Mouse (Mus musculus) layer of hippocampus, adult 6 months (tissue): ENCODE data around the gene Serpinb2. TPM values are rescaled to one million over a fixed set of nuclear protein-coding genes. Genes with fewer than 3 reads are reported as not detected.

Experiments used
- long read RNA-seq, 2 experiments: library from polyadenylated mRNA; unstranded; transcript quantifications; one replicate each; pipeline ENCODE4 v2.0.0; 2019 to 2020
- polyA plus RNA-seq: library from polyadenylated mRNA; unstranded; fragments of <200 nt; fragmentation: Nextera tagmentation; gene quantifications from 2 replicates; pipeline ENCODE4 v1.2.3, GENCODE M21; 2021

The Serpinb2 gene
- polyA plus RNA-seq, result 0.06 TPM in 1 of 2 replicates, not detected in the other
- long read RNA-seq, experiment 1, result 0 reads
- long read RNA-seq, experiment 2, result 0 reads

GRCm38 (mm10) chr1:107511252-107511651, at the start of gene Serpinb2:
Gene Serpinb2, plus strand, starts transcription at chr1:107511423.

Other genes with a start within 250 kb of the Serpinb2 start
- not detected in 2 replicates for gene Serpinb3b, start 233.1 kb upstream of the Serpinb2 start, polyA plus RNA-seq
- not detected in 2 replicates for gene Serpinb3c, start 233.1 kb upstream of the Serpinb2 start, polyA plus RNA-seq
- not detected in 2 replicates for gene Serpinb11, start 150.2 kb upstream of the Serpinb2 start, polyA plus RNA-seq
- 0.11 and 0.16 TPM in 2 replicates for gene Serpinb7, start 111.8 kb upstream of the Serpinb2 start, polyA plus RNA-seq
- 2.3 and 2.5 TPM in 2 replicates for gene Serpinb8, start 78.6 kb downstream of the Serpinb2 start, polyA plus RNA-seq